Mouse (Mus musculus): Measurements from ENCODE around the gene Atp6v0b. TPM values are rescaled to one million over a fixed set of nuclear protein-coding genes. Genes with fewer than 3 reads are reported as not detected.
A peak's percentile ranks its signal among the peaks of the same experiment; 100 is the strongest.

Gene Atp6v0b
- 581 and 673 TPM in 2 replicates for polyA plus RNA-seq (2015; fragmentation: Nextera tagmentation; extraction: Ambion mirVana)

DNA sequence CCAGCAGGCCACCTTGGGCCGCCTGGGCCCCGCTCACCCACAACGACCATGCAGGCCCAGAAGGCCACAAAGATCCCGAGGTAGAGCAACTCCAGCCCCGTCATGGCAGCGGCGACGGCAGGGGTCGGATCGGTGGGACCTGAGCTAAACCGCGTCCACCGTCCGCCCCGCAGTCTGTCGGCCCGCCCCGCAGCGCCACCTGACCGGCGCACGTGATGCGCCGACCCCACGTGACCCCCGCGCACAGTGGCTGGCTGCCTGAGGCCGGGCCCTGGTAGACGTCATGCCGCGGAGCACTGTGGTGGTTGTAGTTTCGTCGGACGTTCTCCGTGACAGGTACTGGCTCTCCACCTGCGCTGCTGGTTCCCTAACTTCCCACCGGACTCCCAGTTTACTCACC is at the start of gene Atp6v0b:
Gene Atp6v0b (minus strand): TSS at position 201 of the 400 bp plus-strand sequence.
- under 1% methylated on average over 29 of the region's 37 CpGs for WGBS

GRCm38 (mm10) chr4:117934081-117934480 is 46.9 kb upstream of the Atp6v0b start:
- H3K36me3 ChIP-seq (ENCODE audit: control insufficient read depth, insufficient read depth, low read length), result peaks cover 2% of the 10 kb centered on the region; the same call in 1 of the 2 replicates
- H3K27me3 ChIP-seq (ENCODE audit: control insufficient read depth, insufficient read depth, low read depth, low read length), result peaks cover 16% of the 10 kb centered on the region
- H3K9me3 ChIP-seq (replicated peaks; ENCODE audit: control insufficient read depth, low read length, poor library complexity, severe bottlenecking), result no peaks in the 10 kb centered on the region
- no peak overlapping the region for H3K27ac ChIP-seq (ENCODE audit: low read length)
- 88% methylated on average over 4 of the region's 4 CpGs for WGBS
- H3K4me2 ChIP-seq (ENCODE audit: low read length), result no peak overlapping the region
- no peak for ATAC-seq
- H3K4me3 ChIP-seq (ENCODE audit: low read depth, low read length), result no peak overlapping the region
- no peak overlapping the region for H3K9ac ChIP-seq (ENCODE audit: low read depth, low read length)
- peaks cover 6% of the 10 kb centered on the region for H3K4me1 ChIP-seq (ENCODE audit: control insufficient read depth, insufficient read depth, low read length)

More for the DNA sequence above, at the start of gene Atp6v0b:
- Histone ChIP-seq H3K4me1 (ENCODE audit: control insufficient read depth, insufficient read depth, low read length) (peaks cover 39% of the 10 kb centered on the region), H3K9ac (ENCODE audit: low read depth, low read length) (peak within 1 kb of the TSS; percentile 92), H3K27me3 (ENCODE audit: control insufficient read depth, insufficient read depth, low read depth, low read length) (no peaks in the 10 kb centered on the region), H3K27ac (ENCODE audit: low read length) (peak within 1 kb of the TSS; percentile 70), H3K36me3 (ENCODE audit: control insufficient read depth, insufficient read depth, low read length) (peaks cover 6% of the 10 kb centered on the region), H3K4me2 (ENCODE audit: low read length) (peak within 1 kb of the TSS; percentile 88), H3K4me3 (ENCODE audit: low read depth, low read length) (peak within 1 kb of the TSS; percentile 82), H3K9me3 (replicated peaks; ENCODE audit: control insufficient read depth, low read length, poor library complexity, severe bottlenecking) (no peaks in the 10 kb centered on the region)
- ATAC-seq, result peak; percentile 83

GRCm38 (mm10) chr4:117933248-117933647 is 46.1 kb upstream of the Atp6v0b start:
- no peak overlapping the region for H3K27ac ChIP-seq (ENCODE audit: low read length)
- peaks cover 8% of the 10 kb centered on the region for H3K4me1 ChIP-seq (ENCODE audit: control insufficient read depth, insufficient read depth, low read length)
- peaks cover 22% of the 10 kb centered on the region for H3K27me3 ChIP-seq (ENCODE audit: control insufficient read depth, insufficient read depth, low read depth, low read length)
- ATAC-seq, result no peak
- no peak overlapping the region for H3K4me2 ChIP-seq (ENCODE audit: low read length)
- H3K4me3 ChIP-seq (ENCODE audit: low read depth, low read length), result no peak overlapping the region
- no peaks in the 10 kb centered on the region for H3K9me3 ChIP-seq (replicated peaks; ENCODE audit: control insufficient read depth, low read length, poor library complexity, severe bottlenecking)
- H3K36me3 ChIP-seq (ENCODE audit: control insufficient read depth, insufficient read depth, low read length), result peaks cover 2% of the 10 kb centered on the region; the same call in 1 of the 2 replicates
- H3K9ac ChIP-seq (ENCODE audit: low read depth, low read length), result no peak overlapping the region
- whole genome bisulfite sequencing, result 81% methylated on average over 5 of the region's 5 CpGs

DNA sequence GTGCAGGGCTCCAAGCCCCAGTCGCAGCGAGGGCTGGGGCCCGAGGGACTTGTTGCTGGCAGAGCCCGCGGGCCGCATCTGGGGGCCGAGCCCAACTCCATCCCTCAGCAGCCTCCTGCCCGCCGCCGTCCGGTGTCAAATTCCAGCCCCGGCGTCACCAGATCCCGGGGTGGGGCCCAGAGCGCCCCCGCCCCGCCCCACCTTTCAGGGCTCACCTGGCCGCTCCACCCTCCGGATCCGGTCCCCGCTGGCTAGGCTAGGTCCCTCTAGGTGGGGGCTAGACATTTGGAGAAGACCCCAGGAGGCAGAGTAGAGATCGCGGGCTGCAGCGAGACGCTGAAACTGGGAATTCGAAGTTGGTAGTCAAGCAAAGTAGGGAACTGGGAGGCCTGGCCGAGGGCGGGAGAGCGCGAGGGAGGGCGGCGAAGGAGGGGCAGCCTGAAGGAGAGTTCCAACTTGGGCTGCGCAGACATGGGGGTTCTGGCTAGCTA is 42.3 kb upstream of the Atp6v0b start, which contains the start of gene Artn:
Gene Artn (minus strand): TSS at position 373 of the 491 bp plus-strand sequence.
- ATAC-seq, result no peak
- under 1% methylated on average over 32 of the region's 33 CpGs for WGBS
- Histone ChIP-seq H3K36me3 (ENCODE audit: control insufficient read depth, insufficient read depth, low read length) (peaks cover 2% of the 10 kb centered on the region; the same call in 1 of the 2 replicates), H3K27ac (ENCODE audit: low read length) (no peak within 1 kb of the TSS), H3K4me2 (ENCODE audit: low read length) (peak within 1 kb of the TSS; percentile 50), H3K9me3 (replicated peaks; ENCODE audit: control insufficient read depth, low read length, poor library complexity, severe bottlenecking) (no peaks in the 10 kb centered on the region), H3K4me3 (ENCODE audit: low read depth, low read length) (peak within 1 kb of the TSS; percentile 23), H3K4me1 (ENCODE audit: control insufficient read depth, insufficient read depth, low read length) (peaks cover 9% of the 10 kb centered on the region), H3K27me3 (ENCODE audit: control insufficient read depth, insufficient read depth, low read depth, low read length) (peaks cover 31% of the 10 kb centered on the region), H3K9ac (ENCODE audit: low read depth, low read length) (peak within 1 kb of the TSS; percentile 38; the same call in 1 of the 2 replicates)

GRCm38 (mm10) chr4:117928699-117929241 is 41.6 kb upstream of the Atp6v0b start:
- Histone ChIP-seq H3K4me3 (ENCODE audit: low read depth, low read length) (no peak overlapping the region), H3K27me3 (ENCODE audit: control insufficient read depth, insufficient read depth, low read depth, low read length) (peaks cover 31% of the 10 kb centered on the region), H3K9me3 (replicated peaks; ENCODE audit: control insufficient read depth, low read length, poor library complexity, severe bottlenecking) (no peaks in the 10 kb centered on the region), H3K36me3 (ENCODE audit: control insufficient read depth, insufficient read depth, low read length) (peaks cover 2% of the 10 kb centered on the region; the same call in 1 of the 2 replicates), H3K27ac (ENCODE audit: low read length) (no peak overlapping the region), H3K9ac (ENCODE audit: low read depth, low read length) (no peak overlapping the region), H3K4me2 (ENCODE audit: low read length) (peak overlapping the region; percentile 50), H3K4me1 (ENCODE audit: control insufficient read depth, insufficient read depth, low read length) (peaks cover 9% of the 10 kb centered on the region)
- 3% methylated on average over 13 of the region's 13 CpGs for WGBS
- ATAC-seq, result peak; percentile 5; the same call in 1 of the 2 replicates

GRCm38 (mm10) chr4:117928234-117928633 is 41.1 kb upstream of the Atp6v0b start:
- no peaks in the 10 kb centered on the region for H3K9me3 ChIP-seq (replicated peaks; ENCODE audit: control insufficient read depth, low read length, poor library complexity, severe bottlenecking)
- 14% methylated on average over 6 of the region's 6 CpGs for WGBS
- peaks cover 9% of the 10 kb centered on the region for H3K4me1 ChIP-seq (ENCODE audit: control insufficient read depth, insufficient read depth, low read length)
- no peak overlapping the region for H3K4me3 ChIP-seq (ENCODE audit: low read depth, low read length)
- H3K9ac ChIP-seq (ENCODE audit: low read depth, low read length), result no peak overlapping the region
- H3K4me2 ChIP-seq (ENCODE audit: low read length), result no peak overlapping the region
- peaks cover 31% of the 10 kb centered on the region for H3K27me3 ChIP-seq (ENCODE audit: control insufficient read depth, insufficient read depth, low read depth, low read length)
- H3K27ac ChIP-seq (ENCODE audit: low read length), result no peak overlapping the region
- H3K36me3 ChIP-seq (ENCODE audit: control insufficient read depth, insufficient read depth, low read length), result peaks cover 2% of the 10 kb centered on the region; the same call in 1 of the 2 replicates
- peak; percentile 40 for ATAC-seq

DNA sequence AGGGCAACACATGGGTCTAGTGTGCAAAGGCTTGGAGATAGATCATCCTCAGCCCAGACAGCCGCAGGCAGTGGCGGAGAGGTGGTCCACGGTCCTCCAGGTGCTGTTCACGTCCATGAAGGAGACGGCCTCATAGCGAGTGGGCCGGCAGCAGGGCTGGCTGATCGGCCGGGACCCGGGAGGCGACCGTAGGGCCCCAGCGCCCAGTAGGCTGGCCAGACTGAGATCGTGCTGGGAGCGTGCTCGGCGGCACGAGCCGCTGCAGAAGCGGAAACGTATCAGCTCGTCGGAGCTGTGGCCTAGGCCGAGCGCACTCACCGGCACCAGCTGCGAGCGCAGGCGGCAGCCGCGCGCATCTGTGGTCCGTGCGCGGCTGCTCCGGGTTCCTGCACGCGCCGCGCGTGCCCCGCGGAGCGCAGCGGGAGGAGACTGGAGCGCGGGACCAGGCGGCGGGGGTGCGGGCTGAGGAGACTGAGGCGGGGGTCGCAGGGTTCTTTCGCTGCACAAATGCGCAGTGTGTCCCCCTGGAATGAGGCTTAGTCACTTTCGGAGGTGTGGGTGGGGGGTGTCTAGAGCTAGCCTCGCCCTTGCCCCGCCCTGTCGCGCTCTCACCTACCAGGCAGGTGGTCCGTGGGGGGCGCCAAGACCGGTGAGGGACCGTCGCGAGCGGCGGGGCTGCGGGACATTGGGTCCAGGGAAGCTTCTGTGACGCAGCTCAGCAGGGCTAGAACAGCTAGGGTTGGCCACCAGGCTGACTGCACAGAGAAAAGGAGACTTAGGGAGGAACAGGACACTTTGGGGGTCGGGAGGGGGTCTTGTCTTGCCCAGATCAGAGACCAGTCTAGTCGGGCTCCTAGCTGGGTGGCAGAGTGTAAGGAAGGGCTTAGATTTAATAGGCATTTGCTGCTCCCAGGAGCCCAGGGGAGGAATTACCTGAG is 39.7 kb upstream of the Atp6v0b start:
- WGBS, result 1% methylated on average over 59 of the region's 71 CpGs
- Histone ChIP-seq H3K4me2 (ENCODE audit: low read length) (peak overlapping the region; percentile 92), H3K9me3 (replicated peaks; ENCODE audit: control insufficient read depth, low read length, poor library complexity, severe bottlenecking) (no peaks in the 10 kb centered on the region), H3K27me3 (ENCODE audit: control insufficient read depth, insufficient read depth, low read depth, low read length) (peaks cover 31% of the 10 kb centered on the region), H3K36me3 (ENCODE audit: control insufficient read depth, insufficient read depth, low read length) (no peaks in the 10 kb centered on the region), H3K4me3 (ENCODE audit: low read depth, low read length) (peak overlapping the region; percentile 43), H3K4me1 (ENCODE audit: control insufficient read depth, insufficient read depth, low read length) (peaks cover 9% of the 10 kb centered on the region), H3K27ac (ENCODE audit: low read length) (no peak overlapping the region), H3K9ac (ENCODE audit: low read depth, low read length) (peak overlapping the region; percentile 78)
- ATAC-seq, result peak; percentile 79

- no peaks in the 10 kb centered on the region for H3K9me3 ChIP-seq (replicated peaks; ENCODE audit: control insufficient read depth, low read length, poor library complexity, severe bottlenecking)
- no peak overlapping the region for H3K4me3 ChIP-seq (ENCODE audit: low read depth, low read length)
- no peak overlapping the region for H3K9ac ChIP-seq (ENCODE audit: low read depth, low read length)
- peaks cover 9% of the 10 kb centered on the region for H3K4me1 ChIP-seq (ENCODE audit: control insufficient read depth, insufficient read depth, low read length)
- no peak overlapping the region for H3K4me2 ChIP-seq (ENCODE audit: low read length)
- WGBS, result 69% methylated on average over 4 of the region's 6 CpGs
- peaks cover 24% of the 10 kb centered on the region for H3K27me3 ChIP-seq (ENCODE audit: control insufficient read depth, insufficient read depth, low read depth, low read length)
- H3K36me3 ChIP-seq (ENCODE audit: control insufficient read depth, insufficient read depth, low read length), result no peaks in the 10 kb centered on the region
- H3K27ac ChIP-seq (ENCODE audit: low read length), result no peak overlapping the region
- no peak for ATAC-seq
Observed at GRCm38 (mm10) chr4:117924916-117925315, 37.8 kb upstream of the Atp6v0b start.
